In genomic region chr10:80963031-80963975, GRCm38 (mm10) we compare ENCODE assay signal across 8 mouse cellular contexts. TPM values are rescaled to one million over a fixed set of nuclear protein-coding genes. Genes with fewer than 3 reads are reported as not detected.
DNase-seq lines count a peak whose midpoint lies in the region; ATAC-seq and TF ChIP-seq lines count a peak whose summit lies in the region.

No protein-coding gene starts in this region.

- no peak overlapping the region for H3K4me3 ChIP-seq in lung, adult 2 months (replicated peaks; ENCODE audit: extremely low read depth, low read depth, low read length)
- no peak overlapping the region for H3K4me3 ChIP-seq in forebrain, embryonic 12.5 days (replicated peaks)

- ATAC-seq in forebrain, embryonic 12.5 days (ENCODE audit: low FRiP score), result no peak

- no peak overlapping the region for H3K9ac ChIP-seq in forebrain, embryonic 12.5 days

- no peak for TF ChIP-seq POLR2A in lung, adult 2 months (IDR thresholded peaks at IDR 0.05; ENCODE audit: borderline replicate concordance, extremely low read depth, low read depth, low read length)

- TF ChIP-seq CTCF in lung, adult 2 months (IDR thresholded peaks at IDR 0.05; ENCODE audit: insufficient read depth, low read length), result no peak

- H3K4me2 ChIP-seq in forebrain, embryonic 12.5 days, result no peak overlapping the region

- WGBS in lung, adult 2 months, result 27% methylated on average over 12 of the region's 12 CpGs
- WGBS in forebrain, embryonic 12.5 days, result 64% methylated on average over 12 of the region's 12 CpGs

- no peaks in the 10 kb centered on the region for H3K9me3 ChIP-seq in forebrain, embryonic 12.5 days

- DNase-seq in heart, adult 11 months, result peak; percentile 96
- no peak for DNase-seq in heart, adult 9 months (ENCODE audit: low spot score in 2 of 2)
- peak; percentile 78 for DNase-seq in adrenal gland, adult 2 months
- DNase-seq in heart, postnatal 4 days, result peak; percentile 69
- peak; percentile 73 for DNase-seq in lung, adult 2 months
- no peak for DNase-seq in urinary bladder, adult 18-20 months (ENCODE audit: low spot score in 2 of 2)
- DNase-seq in embryo, embryonic 10.5 days (ENCODE audit: low spot score), result no peak

- no peaks in the 10 kb centered on the region for H3K27me3 ChIP-seq in forebrain, embryonic 12.5 days

- no peaks in the 10 kb centered on the region for H3K36me3 ChIP-seq in forebrain, embryonic 12.5 days (replicated peaks)

- peaks cover 37% of the 10 kb centered on the region for H3K4me1 ChIP-seq in lung, adult 2 months (ENCODE audit: control insufficient read depth, insufficient read depth, low read length)
- H3K4me1 ChIP-seq in forebrain, embryonic 12.5 days, result peaks cover 29% of the 10 kb centered on the region

- H3K27ac ChIP-seq in forebrain, embryonic 12.5 days, result no peak overlapping the region

RNA-seq across cellular contexts. Expression of gene Gadd45b, which starts 33.4 kb away (rescaled TPM):
- total RNA-seq in adrenal gland, adult 2 months (2021), result 10 to 100 TPM; 25.6 to 84.9 TPM
- polyA plus RNA-seq in adrenal gland, adult 2 months (2012; rRNA removed), result 37.6 and 50.8 TPM in 2 replicates
- 1 to 10 TPM; 6.4 to 9.5 TPM for total RNA-seq in heart, postnatal 4 days (2021)
- polyA plus RNA-seq in lung, adult 2 months (2012; rRNA removed), result 103 and 120 TPM in 2 replicates
- polyA plus RNA-seq in forebrain, embryonic 12.5 days (2016; fragmentation: Nextera tagmentation; extraction: Ambion mirVana), result 8.2 and 9.8 TPM in 2 replicates

RNA-seq across cellular contexts. Expression of gene Lmnb2, which starts 45.3 kb away (rescaled TPM):
- 10 to 100 TPM; 10.8 to 11.4 TPM for total RNA-seq in adrenal gland, adult 2 months (2021)
- polyA plus RNA-seq in adrenal gland, adult 2 months (2012; rRNA removed), result 16.2 and 17.9 TPM in 2 replicates
- 10 to 100 TPM; 15.5 to 17.2 TPM for total RNA-seq in heart, postnatal 4 days (2021)
- polyA plus RNA-seq in lung, adult 2 months (2012; rRNA removed), result 9.4 and 11.3 TPM in 2 replicates
- polyA plus RNA-seq in forebrain, embryonic 12.5 days (2016; fragmentation: Nextera tagmentation; extraction: Ambion mirVana), result 67.7 and 73.8 TPM in 2 replicates

RNA-seq across cellular contexts. Expression of gene Gng7, which starts 51.4 kb away (rescaled TPM):
- 1 to 10 TPM; 5.4 to 9.2 TPM for total RNA-seq in adrenal gland, adult 2 months (2021)
- 8.5 and 8.6 TPM in 2 replicates for polyA plus RNA-seq in adrenal gland, adult 2 months (2012; rRNA removed)
- total RNA-seq in heart, postnatal 4 days (2021), result under 1 TPM; 0.38 to 0.47 TPM
- polyA plus RNA-seq in lung, adult 2 months (2012; rRNA removed), result 2.6 and 3.0 TPM in 2 replicates
- 9.8 and 11.0 TPM in 2 replicates for polyA plus RNA-seq in forebrain, embryonic 12.5 days (2016; fragmentation: Nextera tagmentation; extraction: Ambion mirVana)

Comparison
In these comparisons a context has a peak if more than half of its experiments do, and no peak if none do; other contexts are left out.
1. DNase-seq: peak in heart, adult 11 months (single experiment), adrenal gland, adult 2 months (single experiment), heart, postnatal 4 days (single experiment) and lung, adult 2 months (single experiment); none in heart, adult 9 months (0 of 2), urinary bladder, adult 18-20 months (0 of 2) and embryo, embryonic 10.5 days (single experiment).